Mouse (Mus musculus): ENCODE measurements at regions not wholly inside any gene's neighbourhood (a gene's known extent, or its start where the extent isn't known, plus 50 kb on each side); places are given as distances from the start of the nearest gene placed in this dataset.
A peak's percentile ranks its signal among the peaks of the same experiment; 100 is the strongest.

- no peak for TF ChIP-seq POLR2A (IDR thresholded peaks at IDR 0.05; ENCODE audit: control insufficient read depth, extremely low read depth, insufficient read depth, low read length, poor library complexity)
- TF ChIP-seq CTCF (IDR thresholded peaks at IDR 0.05; ENCODE audit: borderline replicate concordance, control insufficient read depth, extremely low read depth, insufficient read depth, low read length, poor library complexity) = peak; percentile 80; the same call in 1 of the 2 replicates
- Histone ChIP-seq H3K36me3 (ENCODE audit: control insufficient read depth, insufficient read depth, low read length) (no peaks in the 10 kb centered on the region), H3K27me3 (ENCODE audit: control insufficient read depth, insufficient read depth, low read length) (no peaks in the 10 kb centered on the region), H3K27ac (ENCODE audit: control insufficient read depth, insufficient read depth, low read length) (no peak overlapping the region), H3K4me1 (replicated peaks; ENCODE audit: control insufficient read depth, insufficient read depth, low read length) (no peaks in the 10 kb centered on the region), H3K4me3 (ENCODE audit: control insufficient read depth, insufficient read depth, low read length) (no peak overlapping the region)
- WGBS = 73% methylated on average over 4 of the region's 4 CpGs
- peak; percentile 66 for DNase-seq
Measured at GRCm38 (mm10) chr6:51795300-51795699, 217.0 kb downstream of the Skap2 start.

GRCm38 (mm10) chr6:51798577-51799240, 213.6 kb downstream of the Skap2 start:
- H3K27me3 ChIP-seq (ENCODE audit: control insufficient read depth, insufficient read depth, low read length) = no peaks in the 10 kb centered on the region
- no peaks in the 10 kb centered on the region for H3K36me3 ChIP-seq (ENCODE audit: control insufficient read depth, insufficient read depth, low read length)
- TF ChIP-seq CTCF (IDR thresholded peaks at IDR 0.05; ENCODE audit: borderline replicate concordance, control insufficient read depth, extremely low read depth, insufficient read depth, low read length, poor library complexity) (no peak), POLR2A (IDR thresholded peaks at IDR 0.05; ENCODE audit: control insufficient read depth, extremely low read depth, insufficient read depth, low read length, poor library complexity) (no peak)
- H3K27ac ChIP-seq (ENCODE audit: control insufficient read depth, insufficient read depth, low read length) = no peak overlapping the region
- H3K4me3 ChIP-seq (ENCODE audit: control insufficient read depth, insufficient read depth, low read length) = no peak overlapping the region
- H3K4me1 ChIP-seq (replicated peaks; ENCODE audit: control insufficient read depth, insufficient read depth, low read length) = no peaks in the 10 kb centered on the region
- DNase-seq = no peak
- WGBS = 92% methylated on average over 12 of the region's 12 CpGs

GRCm38 (mm10) chr6:51805656-51806055, 206.7 kb downstream of the Skap2 start:
- Histone ChIP-seq H3K4me1 (replicated peaks; ENCODE audit: control insufficient read depth, insufficient read depth, low read length) (no peaks in the 10 kb centered on the region), H3K27ac (ENCODE audit: control insufficient read depth, insufficient read depth, low read length) (no peak overlapping the region), H3K27me3 (ENCODE audit: control insufficient read depth, insufficient read depth, low read length) (no peaks in the 10 kb centered on the region), H3K36me3 (ENCODE audit: control insufficient read depth, insufficient read depth, low read length) (no peaks in the 10 kb centered on the region), H3K4me3 (ENCODE audit: control insufficient read depth, insufficient read depth, low read length) (no peak overlapping the region)
- no peak for TF ChIP-seq POLR2A (IDR thresholded peaks at IDR 0.05; ENCODE audit: control insufficient read depth, extremely low read depth, insufficient read depth, low read length, poor library complexity)
- no peak for TF ChIP-seq CTCF (IDR thresholded peaks at IDR 0.05; ENCODE audit: borderline replicate concordance, control insufficient read depth, extremely low read depth, insufficient read depth, low read length, poor library complexity)
- DNase-seq = no peak
- 96% methylated on average over 7 of the region's 7 CpGs for WGBS

Measured in thymus, adult 2 months (tissue).